Mouse (Mus musculus) liver, embryonic 12.5 days (tissue): ENCODE measurements at regions not wholly inside any gene's neighbourhood (a gene's known extent, or its start where the extent isn't known, plus 50 kb on each side); places are given as distances from the start of the nearest gene placed in this dataset.

ENCODE experiments used
- ATAC-seq: fragments of 200-750 bp; cut with Nextera tagmentation; 2 replicates; pipeline ENCODE4 v1.8.0; 2017; ENCODE audit warnings: moderate number of reproducible peaks, mild to moderate bottlenecking, moderate library complexity
- H3K27ac ChIP-seq: fragments of 300-500 bp; sonication (generic); 2 replicates; pipeline ENCODE4 v1.5.1; 2016; ENCODE audit warnings: mild to moderate bottlenecking
- H3K27me3 ChIP-seq: fragments of 300-500 bp; sonication (generic); replicated peaks from 2 replicates; pipeline ENCODE4 v1.6.1; 2016; ENCODE audit warnings: mild to moderate bottlenecking, moderate library complexity
- H3K36me3 ChIP-seq: fragments of 300-500 bp; sonication (generic); 2 replicates; pipeline ENCODE4 v1.6.1; 2016; ENCODE audit warnings: mild to moderate bottlenecking, moderate library complexity
- H3K4me1 ChIP-seq: fragments of 300-500 bp; sonication (generic); 2 replicates; pipeline ENCODE4 v1.6.1; 2016
- H3K4me2 ChIP-seq: fragments of 300-500 bp; sonication (generic); 2 replicates; pipeline ENCODE4 v1.6.1; 2016; ENCODE audit warnings: mild to moderate bottlenecking, moderate library complexity
- H3K4me3 ChIP-seq: fragments of 300-500 bp; sonication (generic); 2 replicates; pipeline ENCODE4 v1.5.1; 2016; ENCODE audit warnings: mild to moderate bottlenecking, moderate library complexity
- H3K9ac ChIP-seq: fragments of 300-500 bp; sonication (generic); 2 replicates; pipeline ENCODE4 v1.6.1; 2016; ENCODE audit warnings: mild to moderate bottlenecking, moderate library complexity
- H3K9me3 ChIP-seq: fragments of 300-500 bp; sonication (generic); replicated peaks from 2 replicates; pipeline ENCODE4 v1.6.1; 2016; ENCODE audit warnings: mild to moderate bottlenecking, moderate library complexity
- WGBS: fragments of 180-500 bp; shearing (Covaris S2); methylation state at CpG from one replicate; pipeline ENCODE4 v1.1.7; 2016; ENCODE audit not compliant: insufficient replicate concordance; 5-methylcytosine and 5-hydroxymethylcytosine counted together

DNA sequence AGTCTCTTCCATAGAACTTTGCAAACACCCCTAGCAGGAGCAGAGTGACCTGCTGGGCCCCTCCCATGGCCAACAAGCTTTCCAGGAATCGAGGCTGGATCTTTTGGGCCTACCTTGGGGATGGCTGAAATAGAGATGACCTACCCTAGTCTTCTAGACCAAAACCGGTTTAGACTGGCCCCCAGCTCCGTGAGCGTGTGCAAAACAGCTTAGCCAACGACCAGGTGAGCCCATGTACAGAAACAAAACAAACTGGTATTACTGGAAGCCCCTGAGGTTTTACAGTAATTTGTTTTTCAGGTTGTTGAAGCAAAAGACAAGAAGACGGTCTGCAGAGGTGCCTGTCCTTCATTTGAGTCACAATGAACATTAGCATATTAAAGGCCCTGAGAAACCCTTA lies 203.1 kb downstream of the Bcor start:
- H3K27ac ChIP-seq, result no peak overlapping the region
- no peak overlapping the region for H3K4me3 ChIP-seq
- no peaks in the 10 kb centered on the region for H3K9me3 ChIP-seq
- 0 out of 2 replicates have a peak, but pooled peaks cover 9% of the 10 kb centered on the region for H3K4me1 ChIP-seq
- H3K36me3 ChIP-seq, result no peaks in the 10 kb centered on the region
- no peak for ATAC-seq
- WGBS, result 65% methylated on average over 6 of the region's 6 CpGs
- H3K4me2 ChIP-seq, result no peak overlapping the region
- peaks cover 10% of the 10 kb centered on the region; the same call in 1 of the 2 replicates for H3K27me3 ChIP-seq
- H3K9ac ChIP-seq, result no peak overlapping the region

DNA sequence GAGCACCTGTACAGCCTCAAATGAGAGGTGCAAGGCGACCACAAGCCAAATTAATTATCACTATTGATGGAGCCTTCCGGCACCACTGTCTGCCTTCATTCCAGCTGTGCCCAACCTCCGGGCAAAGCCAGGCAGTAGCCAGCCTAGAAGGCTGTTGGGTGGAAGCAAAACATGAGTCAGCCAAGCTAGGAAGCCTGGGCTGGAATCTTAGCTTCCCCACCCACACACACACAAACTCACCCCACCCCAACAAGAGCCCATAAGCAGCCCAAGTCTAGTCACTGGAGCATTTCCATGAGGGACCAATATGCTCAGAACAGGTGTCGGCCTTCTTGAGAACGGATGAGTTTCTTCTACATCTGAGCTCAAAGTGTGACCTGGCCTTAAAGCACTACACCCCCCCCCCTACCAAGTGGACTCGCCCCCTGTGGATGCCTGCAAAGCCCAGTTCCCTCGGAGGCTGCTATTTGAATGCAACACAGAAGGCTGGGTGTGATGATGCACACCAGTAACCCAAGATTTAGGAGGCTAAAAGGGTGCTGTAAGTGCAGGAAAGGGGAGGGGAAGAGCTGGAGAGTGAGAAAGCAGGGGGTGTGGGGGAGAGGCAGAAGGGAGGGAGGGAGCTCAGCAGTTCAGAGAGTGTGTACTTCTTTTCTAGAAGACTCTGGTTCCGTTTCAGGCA lies 200.1 kb downstream of the Bcor start:
- H3K4me1 ChIP-seq, result peaks cover 20% of the 10 kb centered on the region
- WGBS, result 64% methylated on average over 8 of the region's 8 CpGs
- no peaks in the 10 kb centered on the region for H3K36me3 ChIP-seq
- H3K9me3 ChIP-seq, result no peaks in the 10 kb centered on the region
- no peak overlapping the region for H3K9ac ChIP-seq
- no peak overlapping the region for H3K27ac ChIP-seq
- no peak for ATAC-seq
- H3K4me3 ChIP-seq, result no peak overlapping the region
- peaks cover 10% of the 10 kb centered on the region; the same call in 1 of the 2 replicates for H3K27me3 ChIP-seq
- H3K4me2 ChIP-seq, result no peak overlapping the region

DNA sequence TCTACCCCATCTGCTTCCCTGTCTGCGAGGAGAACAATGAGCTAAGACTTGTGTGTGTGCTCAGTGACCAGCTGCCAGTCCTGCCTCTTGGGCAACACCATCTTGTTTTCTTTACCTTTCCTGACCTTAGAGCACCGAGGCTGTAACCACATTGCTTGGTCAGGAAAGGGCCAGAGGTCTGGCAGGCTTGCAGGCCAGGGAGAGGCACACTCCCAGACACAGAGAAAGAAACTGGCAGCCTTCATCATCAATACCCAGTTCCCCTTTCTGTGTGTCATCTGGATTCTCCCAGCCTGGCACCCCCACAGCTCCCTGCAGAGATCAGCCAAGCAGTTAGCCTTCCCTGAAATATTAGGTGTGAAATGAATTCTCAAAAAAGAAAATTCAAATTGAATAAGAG lies 198.8 kb downstream of the Bcor start:
- no peak for ATAC-seq
- Histone ChIP-seq H3K27me3 (peaks cover 17% of the 10 kb centered on the region), H3K4me2 (no peak overlapping the region), H3K27ac (no peak overlapping the region), H3K36me3 (no peaks in the 10 kb centered on the region), H3K9me3 (no peaks in the 10 kb centered on the region), H3K4me1 (peaks cover 17% of the 10 kb centered on the region), H3K9ac (no peak overlapping the region), H3K4me3 (no peak overlapping the region)
- WGBS, result 18% methylated on average over 2 of the region's 2 CpGs

DNA sequence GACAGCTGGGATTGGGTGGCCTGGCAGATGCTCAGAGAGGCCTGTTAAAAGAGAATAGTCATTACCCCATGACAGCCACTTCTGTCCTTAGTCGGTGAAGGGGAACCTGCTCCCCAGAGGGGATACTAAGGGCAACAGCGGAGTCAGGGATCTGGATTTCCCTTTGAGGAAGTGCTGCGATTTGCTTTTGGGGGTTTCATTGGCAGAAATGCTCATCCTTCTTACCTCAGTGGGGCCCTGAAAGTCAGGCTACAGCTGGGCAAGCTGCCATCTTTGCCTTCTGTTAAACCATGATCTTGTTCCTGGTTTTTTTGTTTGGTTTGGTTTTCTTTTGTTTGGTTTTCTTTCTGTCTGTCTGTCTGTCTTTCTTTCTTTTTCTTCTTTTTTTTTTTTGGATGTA lies 195.7 kb downstream of the Bcor start:
- H3K9ac ChIP-seq, result no peak overlapping the region
- H3K4me1 ChIP-seq, result peaks cover 11% of the 10 kb centered on the region
- H3K36me3 ChIP-seq, result no peaks in the 10 kb centered on the region
- WGBS, result 75% methylated on average over 3 of the region's 3 CpGs
- H3K9me3 ChIP-seq, result no peaks in the 10 kb centered on the region
- no peak for ATAC-seq
- peaks cover 18% of the 10 kb centered on the region for H3K27me3 ChIP-seq
- H3K4me3 ChIP-seq, result no peak overlapping the region
- H3K4me2 ChIP-seq, result no peak overlapping the region
- H3K27ac ChIP-seq, result no peak overlapping the region

DNA sequence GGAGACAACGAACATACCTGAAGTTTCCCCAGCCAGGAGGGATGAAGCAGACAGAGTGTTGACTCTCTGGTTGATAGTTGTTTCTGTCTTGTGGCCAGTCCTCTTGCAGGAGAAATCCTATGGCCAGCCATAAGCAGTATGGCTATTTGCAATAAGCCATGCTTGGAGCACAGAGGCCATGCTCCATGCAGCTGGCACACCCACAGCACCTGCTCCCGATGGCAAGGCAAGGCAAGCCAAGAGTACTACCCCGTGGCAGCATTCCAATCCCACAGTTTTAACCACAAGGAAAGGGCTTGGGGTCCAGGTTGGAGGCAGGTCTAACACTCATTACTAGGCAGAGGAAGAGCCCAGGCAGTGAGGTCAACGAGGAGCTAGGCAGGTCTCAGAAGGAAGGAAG lies 181.5 kb downstream of the Bcor start:
- WGBS, result 55% methylated on average over 4 of the region's 4 CpGs
- Histone ChIP-seq H3K9me3 (no peaks in the 10 kb centered on the region), H3K27ac (no peak overlapping the region), H3K4me3 (no peak overlapping the region), H3K27me3 (peaks cover 7% of the 10 kb centered on the region; the same call in 1 of the 2 replicates), H3K4me1 (peaks cover 3% of the 10 kb centered on the region; the same call in 1 of the 2 replicates), H3K36me3 (no peaks in the 10 kb centered on the region), H3K4me2 (no peak overlapping the region), H3K9ac (no peak overlapping the region)
- ATAC-seq, result no peak

DNA sequence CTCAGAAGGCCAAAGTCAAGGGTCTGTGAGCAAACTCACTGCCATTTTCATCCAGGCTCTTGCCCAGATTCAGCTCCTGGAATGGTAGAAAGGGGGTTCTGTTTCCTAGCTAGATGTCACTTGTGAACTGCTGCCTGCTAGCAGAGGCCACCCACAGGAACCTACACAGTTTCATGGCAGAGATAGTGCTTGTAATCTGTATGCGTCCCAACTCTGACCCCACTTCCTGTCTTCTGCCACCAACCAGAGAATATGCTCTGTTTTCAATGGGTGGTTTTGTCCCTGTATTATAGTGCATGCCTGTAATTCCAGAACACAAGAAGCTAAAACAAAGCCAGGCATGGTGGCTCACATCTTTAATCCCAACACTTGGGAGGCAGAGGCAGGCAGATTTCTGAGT lies 176.9 kb downstream of the Bcor start:
- no peak overlapping the region for H3K27ac ChIP-seq
- WGBS, result 38% methylated on average over 1 of the region's 1 CpGs
- ATAC-seq, result no peak

More for the DNA sequence above, 176.9 kb downstream of the Bcor start:
- no peak overlapping the region for H3K9ac ChIP-seq
- H3K4me2 ChIP-seq, result no peak overlapping the region
- no peak overlapping the region for H3K4me3 ChIP-seq
- H3K4me1 ChIP-seq, result peaks cover 13% of the 10 kb centered on the region
- H3K36me3 ChIP-seq, result no peaks in the 10 kb centered on the region
- no peaks in the 10 kb centered on the region; the same call in 1 of the 2 replicates for H3K27me3 ChIP-seq
- H3K9me3 ChIP-seq, result no peaks in the 10 kb centered on the region
